Mouse (Mus musculus): ENCODE measurements at regions not wholly inside any gene's neighbourhood (a gene's known extent, or its start where the extent isn't known, plus 50 kb on each side); places are given as distances from the start of the nearest gene placed in this dataset.

- DNase-seq (ENCODE audit: low spot score in 2 of 2): no peak
Measured at GRCm38 (mm10) chr16:13487659-13488058, 180.3 kb downstream of the Parn start.

GRCm38 (mm10) chr16:13486571-13486970 lies 181.4 kb downstream of the Parn start:
- peak in 1 of 2 experiments; percentile 12 for DNase-seq (ENCODE audit: low spot score in 2 of 2)

DNA sequence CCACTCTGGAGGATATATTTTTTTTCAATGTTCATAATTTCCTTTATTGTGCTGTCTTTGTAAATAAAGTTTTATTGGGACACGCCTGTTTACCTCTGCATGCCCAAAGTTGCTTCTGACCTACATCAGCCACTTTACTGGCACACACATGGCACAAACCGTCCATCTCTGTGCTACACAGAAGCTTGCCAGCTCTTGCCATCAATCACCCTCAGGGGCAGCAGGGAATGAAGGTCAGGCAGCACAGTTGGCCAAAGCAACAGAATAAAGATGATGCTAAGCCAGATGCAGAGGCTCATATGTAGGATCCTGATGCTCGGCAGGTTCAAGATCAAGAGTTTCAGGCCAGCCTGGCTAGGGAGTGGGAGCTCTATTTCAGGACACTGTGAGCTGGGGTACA lies 187.7 kb downstream of the Parn start:
- DNase-seq (ENCODE audit: low spot score in 2 of 2): no peak

DNA sequence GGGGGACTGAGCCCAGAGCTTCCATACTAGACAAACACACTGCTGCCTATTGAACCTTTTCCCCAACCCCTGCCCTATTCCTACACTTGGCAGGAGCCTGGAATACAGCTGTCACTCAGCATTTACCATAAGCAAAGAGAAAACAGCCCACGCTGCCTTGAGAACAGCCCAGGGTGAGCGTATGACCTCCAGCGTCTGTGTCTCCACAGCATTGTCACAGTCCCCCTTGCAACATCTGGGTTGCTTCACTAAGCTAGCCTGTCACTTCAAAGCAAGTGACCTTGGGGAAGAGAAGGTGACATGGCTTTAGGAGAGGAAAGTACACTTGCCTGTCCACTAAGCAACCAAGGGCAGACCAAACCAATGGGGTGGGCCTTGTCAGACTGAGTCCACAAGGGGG lies 191.3 kb downstream of the Parn start:
- no peak for DNase-seq (ENCODE audit: low spot score in 2 of 2)

GRCm38 (mm10) chr16:13474956-13475355 lies 193.0 kb downstream of the Parn start:
- DNase-seq (ENCODE audit: low spot score in 2 of 2): no peak

DNA sequence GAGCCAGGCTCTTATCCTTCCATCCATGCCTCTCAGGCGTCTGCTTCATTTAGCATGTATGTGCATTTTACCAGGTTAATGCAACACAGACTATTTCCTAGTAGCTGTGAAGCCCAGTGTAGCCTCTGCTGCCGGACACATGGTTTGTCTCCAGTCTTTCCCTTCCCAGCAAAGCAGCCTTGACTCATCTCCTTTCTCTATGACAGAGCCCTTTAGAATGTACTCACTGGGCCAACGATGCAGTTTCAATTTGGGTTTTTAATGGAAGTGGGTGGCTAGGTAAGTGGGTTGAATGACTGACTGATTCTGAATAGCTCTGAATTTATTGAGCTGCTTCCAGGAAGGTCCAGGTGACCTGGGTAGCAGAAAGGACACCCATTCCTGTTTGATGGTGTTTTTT lies 193.7 kb downstream of the Parn start:
- DNase-seq (ENCODE audit: low spot score in 2 of 2): no peak

DNA sequence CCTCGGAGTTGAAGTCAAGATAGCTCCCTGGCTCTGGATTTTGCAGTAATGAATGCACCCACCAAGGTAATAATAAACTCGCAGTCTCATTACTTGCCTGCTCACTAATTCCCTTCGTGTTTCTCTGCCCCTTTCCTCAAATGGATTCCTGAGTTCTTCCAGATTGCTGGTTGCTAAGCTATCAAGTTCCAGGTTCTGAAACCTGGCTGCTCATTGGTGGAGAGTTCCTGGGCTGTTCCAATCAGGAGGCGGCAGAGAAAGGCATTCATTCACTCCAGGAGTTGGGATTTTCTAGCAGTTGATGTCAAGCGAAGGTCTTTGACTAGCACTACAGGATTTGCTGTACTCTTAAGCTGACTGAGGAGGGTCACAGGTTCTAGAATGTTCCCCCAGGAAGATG lies 200.8 kb downstream of the Parn start:
- DNase-seq (ENCODE audit: low spot score in 2 of 2): no peak
